Mouse (Mus musculus): Measurements from ENCODE around the gene Hist1h1e. TPM values are rescaled to one million over a fixed set of nuclear protein-coding genes. Genes with fewer than 3 reads are reported as not detected.
A peak's percentile ranks its signal among the peaks of the same experiment; 100 is the strongest.

Hist1h1e gene
- polyA plus RNA-seq, 1 experiment = 0.41 TPM

GRCm38 (mm10) chr13:23571022-23571503 lies 51.3 kb downstream of the Hist1h1e start, which contains the start of the genes Hist1h2ae and Hist1h2bg:
TSS of gene Hist1h2ae (minus strand) at chr13:23571220.
TSS of gene Hist1h2bg (plus strand) at chr13:23571396.
- Histone ChIP-seq H3K27ac (ENCODE audit: control insufficient read depth, insufficient read depth, low read depth, low read length) (peak within 1 kb of the TSS; percentile 62; the same call in 1 of the 2 replicates), H3K4me1 (ENCODE audit: control insufficient read depth, insufficient read depth, low read length) (peaks cover 4% of the 10 kb centered on the region), H3K4me3 (ENCODE audit: control insufficient read depth, low read depth, low read length) (peak within 1 kb of the TSS; percentile 44), H3K27me3 (ENCODE audit: control insufficient read depth, insufficient read depth, low read length) (no peaks in the 10 kb centered on the region), H3K36me3 (ENCODE audit: control insufficient read depth, insufficient read depth, low read length) (no peaks in the 10 kb centered on the region)
- TF ChIP-seq CTCF (IDR thresholded peaks at IDR 0.05; ENCODE audit: control insufficient read depth, insufficient read depth, insufficient replicate concordance, low read depth, low read length) (no peak), POLR2A (IDR thresholded peaks at IDR 0.05; ENCODE audit: control insufficient read depth, low read depth, low read length) (no peak)

Other genes starting within 250 kb of the Hist1h1e start
- gene Abt1, start 198.7 kb downstream of the Hist1h1e start, polyA plus RNA-seq (2012; rRNA removed) = 2.0 TPM in 2 replicates
- 0.05 and 0.26 TPM in 2 replicates for gene Btn1a1, start 156.7 kb downstream of the Hist1h1e start, polyA plus RNA-seq (2012; rRNA removed)
- gene Btn2a2, start 133.7 kb downstream of the Hist1h1e start, polyA plus RNA-seq (2012; rRNA removed) = 0.08 and 0.21 TPM in 2 replicates
- 13.2 and 17.1 TPM in 2 replicates for gene Hist1h4h, start 91.5 kb downstream of the Hist1h1e start, polyA plus RNA-seq (2012; rRNA removed)
- 4.4 and 4.5 TPM in 2 replicates for gene Hist1h2af, start 88.7 kb downstream of the Hist1h1e start, polyA plus RNA-seq (2012; rRNA removed)
- gene Hist1h3g, start 87.1 kb downstream of the Hist1h1e start, polyA plus RNA-seq (2012; rRNA removed) = 1.3 and 2.7 TPM in 2 replicates
- 0.07 and 0.13 TPM in 2 replicates for gene Hist1h2bh, start 79.2 kb downstream of the Hist1h1e start, polyA plus RNA-seq (2012; rRNA removed)
- gene Hist1h3f, start 78.5 kb downstream of the Hist1h1e start, polyA plus RNA-seq (2012; rRNA removed) = 1.3 and 1.4 TPM in 2 replicates
- gene Hist1h4f, start 70.9 kb downstream of the Hist1h1e start, polyA plus RNA-seq (2012; rRNA removed) = 2.1 and 3.7 TPM in 2 replicates
- 0.02 and 0.04 TPM in 2 replicates for gene Hist1h1d, start 69.3 kb downstream of the Hist1h1e start, polyA plus RNA-seq (2012; rRNA removed)
- 2.8 and 3.2 TPM in 2 replicates for gene Hist1h3e, start 60.2 kb downstream of the Hist1h1e start, polyA plus RNA-seq (2012; rRNA removed)
- 0.34 and 0.36 TPM in 2 replicates for gene Hist1h2ae, start 51.3 kb downstream of the Hist1h1e start, polyA plus RNA-seq (2012; rRNA removed)
- gene Hist1h2bg, start 51.2 kb downstream of the Hist1h1e start, polyA plus RNA-seq (2012; rRNA removed) = 6.8 and 7.8 TPM in 2 replicates
- gene Hist1h2bf, start 48.4 kb downstream of the Hist1h1e start, polyA plus RNA-seq (2012; rRNA removed) = 0.98 and 2.9 TPM in 2 replicates
- 0.90 and 1.0 TPM in 2 replicates for gene Hist1h2ad, start 48.2 kb downstream of the Hist1h1e start, polyA plus RNA-seq (2012; rRNA removed)
- gene Hist1h3d, start 46.8 kb downstream of the Hist1h1e start, polyA plus RNA-seq (2012; rRNA removed) = 0.98 and 1.1 TPM in 2 replicates
- 2.7 and 2.9 TPM in 2 replicates for gene Hist1h4d, start 41.0 kb downstream of the Hist1h1e start, polyA plus RNA-seq (2012; rRNA removed)
- gene Hist1h2be, start 1.4 kb downstream of the Hist1h1e start, polyA plus RNA-seq (2012; rRNA removed) = 0.42 and 0.58 TPM in 2 replicates
- 0.20 and 0.26 TPM in 2 replicates for gene Hist1h2ac, start 61.4 kb upstream of the Hist1h1e start, polyA plus RNA-seq (2012; rRNA removed)
- 17.8 and 19.0 TPM in 2 replicates for gene Hist1h2bc, start 61.6 kb upstream of the Hist1h1e start, polyA plus RNA-seq (2012; rRNA removed)
- 22.2 and 24.8 TPM in 2 replicates for gene Hist1h1t, start 73.3 kb upstream of the Hist1h1e start, polyA plus RNA-seq (2012; rRNA removed)
- 20.1 and 20.6 TPM in 2 replicates for gene Hist1h4c, start 75.9 kb upstream of the Hist1h1e start, polyA plus RNA-seq (2012; rRNA removed)
- 5.2 and 6.1 TPM in 2 replicates for gene Hfe, start 88.3 kb upstream of the Hist1h1e start, polyA plus RNA-seq (2012; rRNA removed)
- gene Hist1h1c, start 116.2 kb upstream of the Hist1h1e start, polyA plus RNA-seq (2012; rRNA removed) = 5.4 and 6.9 TPM in 2 replicates
- 2.3 TPM in 2 replicates for gene Hist1h3c, start 123.0 kb upstream of the Hist1h1e start, polyA plus RNA-seq (2012; rRNA removed)
- gene Hist1h2bb, start 124.2 kb upstream of the Hist1h1e start, polyA plus RNA-seq (2012; rRNA removed) = 3.9 and 7.0 TPM in 2 replicates
- gene Hist1h2ab, start 128.6 kb upstream of the Hist1h1e start, polyA plus RNA-seq (2012; rRNA removed) = 4.4 and 6.2 TPM in 2 replicates
- gene Hist1h3b, start 129.7 kb upstream of the Hist1h1e start, polyA plus RNA-seq (2012; rRNA removed) = 4.2 and 4.7 TPM in 2 replicates
- 2.4 and 2.5 TPM in 2 replicates for gene Hist1h4b, start 134.5 kb upstream of the Hist1h1e start, polyA plus RNA-seq (2012; rRNA removed)
- 83.8 and 94.1 TPM in 2 replicates for gene Hist1h4a, start 138.7 kb upstream of the Hist1h1e start, polyA plus RNA-seq (2012; rRNA removed)
- gene Hist1h3a, start 139.8 kb upstream of the Hist1h1e start, polyA plus RNA-seq (2012; rRNA removed) = 29.4 and 33.4 TPM in 2 replicates
- 2.9 and 4.3 TPM in 2 replicates for gene Hist1h1a, start 141.1 kb upstream of the Hist1h1e start, polyA plus RNA-seq (2012; rRNA removed)
- 2.1 and 2.5 TPM in 2 replicates for gene Trim38, start 147.4 kb upstream of the Hist1h1e start, polyA plus RNA-seq (2012; rRNA removed)
- gene Slc17a2, start 184.4 kb upstream of the Hist1h1e start, polyA plus RNA-seq (2012; rRNA removed) = 0.40 and 0.41 TPM in 2 replicates
- gene Slc17a3, start 216.9 kb upstream of the Hist1h1e start, polyA plus RNA-seq (2012; rRNA removed) = 0.10 and 0.21 TPM in 2 replicates
- 0.11 and 0.22 TPM in 2 replicates for gene Slc17a1, start 245.2 kb upstream of the Hist1h1e start, polyA plus RNA-seq (2012; rRNA removed)

Measured in testis, adult 2 months (tissue).